Mouse (Mus musculus) liver, embryonic 12.5 days (tissue): ENCODE measurements around the gene Syngr1. TPM values are rescaled to one million over a fixed set of nuclear protein-coding genes. Genes with fewer than 3 reads are reported as not detected.

Source experiments
- ATAC-seq: fragments of 200-750 bp; cut with Nextera tagmentation; 2 replicates; pipeline ENCODE4 v1.8.0; 2017; ENCODE audit warnings: moderate number of reproducible peaks, mild to moderate bottlenecking, moderate library complexity
- H3K27ac ChIP-seq: fragments of 300-500 bp; sonication (generic); 2 replicates; pipeline ENCODE4 v1.5.1; 2016; ENCODE audit warnings: mild to moderate bottlenecking
- H3K27me3 ChIP-seq: fragments of 300-500 bp; sonication (generic); replicated peaks from 2 replicates; pipeline ENCODE4 v1.6.1; 2016; ENCODE audit warnings: mild to moderate bottlenecking, moderate library complexity
- H3K36me3 ChIP-seq: fragments of 300-500 bp; sonication (generic); 2 replicates; pipeline ENCODE4 v1.6.1; 2016; ENCODE audit warnings: mild to moderate bottlenecking, moderate library complexity
- H3K4me1 ChIP-seq: fragments of 300-500 bp; sonication (generic); 2 replicates; pipeline ENCODE4 v1.6.1; 2016
- H3K4me2 ChIP-seq: fragments of 300-500 bp; sonication (generic); 2 replicates; pipeline ENCODE4 v1.6.1; 2016; ENCODE audit warnings: mild to moderate bottlenecking, moderate library complexity
- H3K4me3 ChIP-seq: fragments of 300-500 bp; sonication (generic); 2 replicates; pipeline ENCODE4 v1.5.1; 2016; ENCODE audit warnings: mild to moderate bottlenecking, moderate library complexity
- H3K9ac ChIP-seq: fragments of 300-500 bp; sonication (generic); 2 replicates; pipeline ENCODE4 v1.6.1; 2016; ENCODE audit warnings: mild to moderate bottlenecking, moderate library complexity
- H3K9me3 ChIP-seq: fragments of 300-500 bp; sonication (generic); replicated peaks from 2 replicates; pipeline ENCODE4 v1.6.1; 2016; ENCODE audit warnings: mild to moderate bottlenecking, moderate library complexity
- WGBS: fragments of 180-500 bp; shearing (Covaris S2); methylation state at CpG from one replicate; pipeline ENCODE4 v1.1.7; 2016; ENCODE audit not compliant: insufficient replicate concordance; 5-methylcytosine and 5-hydroxymethylcytosine counted together
- polyA plus RNA-seq: library from polyadenylated mRNA; unstranded; fragments of >200 nt; fragmentation: Nextera tagmentation; extraction: Ambion mirVana; gene quantifications from 2 replicates; pipeline ENCODE4 v1.2.1, GENCODE M21; 2016

Gene Syngr1
- polyA plus RNA-seq, 1 experiment from 2014 or later = 21.9 TPM

DNA sequence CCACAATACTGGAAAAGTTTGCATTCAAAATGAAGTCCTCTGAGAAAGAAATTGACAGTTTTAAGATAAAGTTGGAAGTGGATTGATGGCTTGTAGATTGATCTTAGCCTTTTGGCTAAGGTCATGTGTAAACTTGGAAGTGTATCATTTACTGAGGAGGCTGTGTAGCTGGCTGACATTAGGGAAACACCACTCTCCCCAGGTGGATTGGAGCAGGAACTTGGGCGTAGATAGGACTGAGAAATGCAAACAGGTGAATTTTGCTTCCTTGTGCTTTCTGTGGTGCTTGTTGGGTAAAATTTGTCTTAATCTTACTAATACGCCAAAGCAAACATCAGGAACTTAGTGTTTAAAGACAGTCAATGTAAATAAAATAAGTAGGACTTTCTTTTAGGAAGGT is 49.2 kb downstream of the Syngr1 start:
- Histone ChIP-seq H3K27me3 (no peaks in the 10 kb centered on the region), H3K36me3 (peaks cover 91% of the 10 kb centered on the region), H3K9ac (no peak overlapping the region), H3K4me3 (no peak overlapping the region), H3K4me1 (peaks cover 39% of the 10 kb centered on the region), H3K27ac (no peak overlapping the region), H3K9me3 (peaks cover 6% of the 10 kb centered on the region; the same call in 1 of the 2 replicates), H3K4me2 (no peak overlapping the region)
- no peak for ATAC-seq
- 89% methylated on average over 2 of the region's 2 CpGs for WGBS

GRCm38 (mm10) chr15:80140878-80141277 is 49.7 kb downstream of the Syngr1 start:
- H3K4me3 ChIP-seq = no peak overlapping the region
- H3K27me3 ChIP-seq = no peaks in the 10 kb centered on the region
- peaks cover 6% of the 10 kb centered on the region; the same call in 1 of the 2 replicates for H3K9me3 ChIP-seq
- H3K36me3 ChIP-seq = peaks cover 95% of the 10 kb centered on the region
- WGBS = 92% methylated on average over 3 of the region's 3 CpGs
- H3K27ac ChIP-seq = no peak overlapping the region
- no peak for ATAC-seq
- H3K9ac ChIP-seq = no peak overlapping the region
- H3K4me2 ChIP-seq = no peak overlapping the region
- peaks cover 39% of the 10 kb centered on the region for H3K4me1 ChIP-seq

GRCm38 (mm10) chr15:80142130-80142529 is 51.0 kb downstream of the Syngr1 start:
- Histone ChIP-seq H3K27ac (no peak overlapping the region), H3K9ac (no peak overlapping the region), H3K4me3 (no peak overlapping the region), H3K4me2 (no peak overlapping the region), H3K4me1 (peaks cover 39% of the 10 kb centered on the region), H3K27me3 (no peaks in the 10 kb centered on the region), H3K36me3 (peaks cover 86% of the 10 kb centered on the region), H3K9me3 (peaks cover 6% of the 10 kb centered on the region; the same call in 1 of the 2 replicates)
- WGBS = 93% methylated on average over 3 of the region's 3 CpGs
- ATAC-seq = no peak

DNA sequence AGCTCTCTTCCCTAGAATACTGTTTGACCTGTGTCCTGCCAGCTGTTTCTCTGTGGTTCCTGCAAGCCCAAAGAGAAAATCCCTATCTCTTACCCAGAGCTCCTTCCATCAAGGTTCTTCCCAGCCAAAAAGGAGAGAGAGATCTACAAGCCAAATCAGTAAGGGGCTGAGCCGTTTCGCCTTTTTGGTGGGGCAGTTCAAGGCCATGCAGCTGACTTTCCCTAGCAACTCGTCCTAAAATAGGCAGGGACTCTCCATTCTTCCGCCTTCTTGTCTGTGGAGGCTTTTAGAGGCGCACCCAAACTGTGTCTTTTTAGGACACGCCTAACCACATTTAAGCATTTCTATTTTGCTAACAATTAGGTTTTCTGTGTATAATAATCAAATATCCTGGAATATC is 52.6 kb downstream of the Syngr1 start:
- Histone ChIP-seq H3K36me3 (peaks cover 81% of the 10 kb centered on the region), H3K27me3 (no peaks in the 10 kb centered on the region), H3K4me1 (peaks cover 31% of the 10 kb centered on the region), H3K9ac (no peak overlapping the region), H3K9me3 (peaks cover 6% of the 10 kb centered on the region; the same call in 1 of the 2 replicates), H3K4me3 (no peak overlapping the region), H3K4me2 (no peak overlapping the region), H3K27ac (no peak overlapping the region)
- 83% methylated on average over 6 of the region's 6 CpGs for WGBS
- ATAC-seq = no peak

DNA sequence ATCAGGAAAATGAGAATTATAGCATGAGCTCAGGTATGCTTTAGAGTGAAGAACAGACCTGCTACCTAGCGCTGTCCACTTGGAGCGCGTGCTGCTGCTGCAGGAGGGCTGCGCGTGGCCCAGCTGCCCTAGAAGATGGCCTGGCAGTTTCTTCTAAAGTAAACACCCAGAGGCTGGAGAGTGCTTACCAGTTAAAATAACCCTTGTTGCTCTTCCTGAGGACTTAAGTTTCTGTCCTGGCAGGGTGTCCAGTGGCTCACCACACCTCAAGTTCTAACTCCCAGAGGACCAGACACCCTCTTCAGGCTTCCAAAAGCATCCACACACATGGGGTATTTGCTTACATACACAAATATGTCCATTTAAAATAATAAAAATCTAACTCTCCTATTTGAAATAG is 54.3 kb downstream of the Syngr1 start:
- Histone ChIP-seq H3K36me3 (peaks cover 82% of the 10 kb centered on the region), H3K4me1 (peaks cover 30% of the 10 kb centered on the region), H3K4me3 (no peak overlapping the region), H3K27ac (no peak overlapping the region), H3K4me2 (no peak overlapping the region), H3K9ac (no peak overlapping the region), H3K27me3 (no peaks in the 10 kb centered on the region), H3K9me3 (peaks cover 6% of the 10 kb centered on the region; the same call in 1 of the 2 replicates)
- ATAC-seq = no peak
- WGBS = 96% methylated on average over 5 of the region's 5 CpGs

DNA sequence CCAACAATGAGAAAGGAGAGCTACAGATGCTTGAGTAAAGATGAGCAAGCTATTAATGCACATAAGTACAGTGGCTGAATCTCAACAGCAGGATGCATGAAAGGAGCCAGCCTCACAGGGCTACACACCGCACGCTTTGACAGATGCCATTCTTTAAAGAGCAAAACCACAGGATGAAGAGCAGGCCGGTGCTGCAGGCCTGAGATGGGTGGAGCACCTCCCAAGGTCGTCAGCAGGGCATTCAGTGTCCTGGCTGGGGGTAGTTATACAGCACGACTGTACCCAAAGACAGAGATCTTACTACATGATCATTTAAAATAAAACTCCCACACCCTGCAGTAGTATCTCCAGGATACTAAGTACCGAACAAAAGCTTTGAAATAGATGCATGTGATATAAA is 55.0 kb downstream of the Syngr1 start:
- Histone ChIP-seq H3K4me3 (no peak overlapping the region), H3K27me3 (no peaks in the 10 kb centered on the region), H3K4me2 (no peak overlapping the region), H3K36me3 (peaks cover 82% of the 10 kb centered on the region), H3K27ac (no peak overlapping the region), H3K4me1 (peaks cover 30% of the 10 kb centered on the region), H3K9me3 (peaks cover 6% of the 10 kb centered on the region; the same call in 1 of the 2 replicates), H3K9ac (no peak overlapping the region)
- peak; percentile 51; the same call in 1 of the 2 replicates for ATAC-seq
- 40% methylated on average over 6 of the region's 6 CpGs for WGBS

GRCm38 (mm10) chr15:80147090-80147489 is 56.0 kb downstream of the Syngr1 start:
- WGBS = 61% methylated on average over 14 of the region's 14 CpGs
- peak; percentile 38; the same call in 1 of the 2 replicates for ATAC-seq
- Histone ChIP-seq H3K27ac (0 out of 2 replicates have a peak overlapping the region, but pooled peaks have one; percentile 2), H3K4me2 (no peak overlapping the region), H3K9ac (no peak overlapping the region), H3K9me3 (peaks cover 2% of the 10 kb centered on the region; the same call in 1 of the 2 replicates), H3K4me1 (peaks cover 30% of the 10 kb centered on the region), H3K27me3 (no peaks in the 10 kb centered on the region), H3K4me3 (no peak overlapping the region), H3K36me3 (peaks cover 81% of the 10 kb centered on the region)

GRCm38 (mm10) chr15:80147511-80147910 is 56.4 kb downstream of the Syngr1 start:
- H3K9ac ChIP-seq = no peak overlapping the region
- H3K4me1 ChIP-seq = peaks cover 30% of the 10 kb centered on the region
- ATAC-seq = no peak
- H3K4me2 ChIP-seq = no peak overlapping the region
- no peaks in the 10 kb centered on the region for H3K9me3 ChIP-seq
- WGBS = 72% methylated on average over 5 of the region's 5 CpGs
- H3K4me3 ChIP-seq = no peak overlapping the region
- H3K27ac ChIP-seq = peak overlapping the region; percentile 2; the same call in 1 of the 2 replicates
- peaks cover 81% of the 10 kb centered on the region for H3K36me3 ChIP-seq
- no peaks in the 10 kb centered on the region for H3K27me3 ChIP-seq

DNA sequence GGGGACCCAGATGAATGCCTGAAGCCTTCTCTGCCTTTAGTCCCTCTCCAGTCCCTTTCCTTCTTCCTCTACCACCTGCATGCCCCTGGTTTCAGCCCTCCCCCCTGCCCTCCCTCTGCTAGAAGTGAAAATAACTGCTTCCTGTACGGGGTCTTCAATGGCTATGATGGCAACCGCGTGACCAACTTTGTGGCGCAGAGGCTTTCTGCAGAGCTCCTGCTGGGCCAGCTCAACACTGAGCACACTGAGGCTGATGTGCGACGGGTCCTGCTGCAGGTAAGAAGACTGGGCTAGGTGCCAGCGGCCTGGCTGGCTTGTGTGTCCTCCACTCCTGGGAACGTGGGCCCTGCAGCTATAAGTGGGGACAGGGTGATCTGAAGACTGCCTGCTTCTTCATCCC is 57.4 kb downstream of the Syngr1 start:
- no peak for ATAC-seq
- Histone ChIP-seq H3K4me3 (no peak overlapping the region), H3K36me3 (peaks cover 81% of the 10 kb centered on the region), H3K9ac (no peak overlapping the region), H3K27ac (no peak overlapping the region), H3K4me2 (no peak overlapping the region), H3K9me3 (no peaks in the 10 kb centered on the region), H3K27me3 (no peaks in the 10 kb centered on the region), H3K4me1 (peaks cover 30% of the 10 kb centered on the region)
- 82% methylated on average over 8 of the region's 8 CpGs for WGBS

DNA sequence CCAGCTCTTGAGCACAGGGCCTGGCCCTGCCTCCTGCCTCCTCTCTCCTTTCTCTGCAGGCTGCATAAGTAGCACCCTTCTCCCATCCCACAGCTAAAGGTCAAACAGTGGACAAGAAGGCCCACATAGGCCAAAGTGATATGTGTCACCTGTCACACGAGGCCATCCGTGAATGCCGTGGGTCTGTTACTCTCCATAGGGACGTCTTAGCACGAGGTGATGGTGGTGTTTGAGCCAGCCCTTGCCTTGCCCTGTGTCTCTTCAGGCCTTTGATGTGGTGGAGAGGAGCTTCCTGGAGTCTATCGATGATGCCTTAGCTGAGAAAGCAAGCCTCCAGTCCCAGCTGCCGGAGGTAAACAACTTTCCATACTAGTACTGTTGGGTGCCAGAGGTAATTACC is 58.4 kb downstream of the Syngr1 start:
- Histone ChIP-seq H3K4me3 (no peak overlapping the region), H3K27ac (no peak overlapping the region), H3K27me3 (no peaks in the 10 kb centered on the region), H3K9ac (no peak overlapping the region), H3K9me3 (no peaks in the 10 kb centered on the region), H3K4me1 (peaks cover 30% of the 10 kb centered on the region), H3K4me2 (no peak overlapping the region), H3K36me3 (peaks cover 81% of the 10 kb centered on the region)
- no peak for ATAC-seq
- WGBS = 86% methylated on average over 7 of the region's 7 CpGs

DNA sequence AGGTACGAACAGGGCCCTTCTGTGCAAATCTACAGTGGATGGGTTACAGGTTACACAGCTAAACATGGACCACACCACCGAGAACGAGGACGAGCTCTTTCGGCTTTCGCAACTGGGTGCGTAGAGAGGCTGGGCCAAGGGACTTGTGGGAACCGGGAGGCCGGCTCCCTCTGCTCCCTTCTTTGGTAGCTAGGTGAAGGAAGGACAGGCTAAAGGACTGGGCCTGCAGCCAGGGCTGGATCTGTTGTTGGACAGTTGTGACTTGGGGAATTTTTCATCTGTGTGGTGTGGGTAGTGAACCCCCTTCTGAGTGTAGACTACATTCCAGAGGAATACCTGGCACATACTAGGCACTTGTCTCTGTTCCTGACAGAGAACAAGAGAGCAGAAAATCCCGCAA is 61.5 kb downstream of the Syngr1 start:
- Histone ChIP-seq H3K4me3 (no peak overlapping the region), H3K27me3 (no peaks in the 10 kb centered on the region), H3K4me2 (no peak overlapping the region), H3K36me3 (peaks cover 96% of the 10 kb centered on the region), H3K9ac (no peak overlapping the region), H3K4me1 (peaks cover 4% of the 10 kb centered on the region; the same call in 1 of the 2 replicates), H3K9me3 (no peaks in the 10 kb centered on the region), H3K27ac (no peak overlapping the region)
- 92% methylated on average over 10 of the region's 10 CpGs for WGBS
- ATAC-seq = no peak

GRCm38 (mm10) chr15:80153757-80154156 is 62.6 kb downstream of the Syngr1 start:
- Histone ChIP-seq H3K4me2 (no peak overlapping the region), H3K9me3 (no peaks in the 10 kb centered on the region), H3K4me3 (no peak overlapping the region), H3K9ac (no peak overlapping the region), H3K27me3 (no peaks in the 10 kb centered on the region), H3K36me3 (peaks cover 99% of the 10 kb centered on the region), H3K27ac (no peak overlapping the region), H3K4me1 (peaks cover 7% of the 10 kb centered on the region)
- 86% methylated on average over 11 of the region's 11 CpGs for WGBS
- no peak for ATAC-seq

GRCm38 (mm10) chr15:80155707-80156106 is 64.6 kb downstream of the Syngr1 start:
- Histone ChIP-seq H3K4me2 (no peak overlapping the region), H3K36me3 (peaks cover 99% of the 10 kb centered on the region), H3K9ac (no peak overlapping the region), H3K4me3 (no peak overlapping the region), H3K4me1 (peaks cover 18% of the 10 kb centered on the region), H3K9me3 (no peaks in the 10 kb centered on the region), H3K27me3 (no peaks in the 10 kb centered on the region), H3K27ac (no peak overlapping the region)
- ATAC-seq = no peak
- WGBS = 91% methylated on average over 8 of the region's 8 CpGs
